Mouse (Mus musculus) E14TG2a.4 (cell line): Measurements from ENCODE around the gene Ggact.

Source experiments
- H3K27me3 ChIP-seq: 2 replicates; pipeline ENCODE4 v1.6.1; 2014; ENCODE audit warnings: low read length, control low read depth; ENCODE audit not compliant: insufficient read depth
- H3K36me3 ChIP-seq: 2 replicates; pipeline ENCODE4 v1.6.1; 2014; ENCODE audit warnings: low read length, control low read depth; ENCODE audit not compliant: insufficient read depth
- H3K4me1 ChIP-seq: replicated peaks from 2 replicates; pipeline ENCODE4 v1.6.1; 2014; ENCODE audit warnings: low read depth, low read length, control low read depth
- H3K4me3 ChIP-seq: replicated peaks from 2 replicates; pipeline ENCODE4 v1.5.1; 2014; ENCODE audit warnings: mild to moderate bottlenecking, low read length
- H3K9me3 ChIP-seq: 2 replicates; pipeline ENCODE4 v1.6.1; 2014; ENCODE audit warnings: low read length, control low read depth
- CTCF ChIP-seq: conservative IDR thresholded peaks from 2 replicates; pipeline ENCODE4 v1.5.1; 2014; ENCODE audit warnings: low read length
- NANOG ChIP-seq: IDR thresholded peaks from 2 replicates; pipeline ENCODE4 v1.6.1; 2014; ENCODE audit warnings: borderline replicate concordance, low read length, mixed read lengths
- POU5F1 ChIP-seq: IDR thresholded peaks from 2 replicates; pipeline ENCODE4 v1.6.1; 2014; ENCODE audit warnings: low read length, borderline replicate concordance

The Ggact gene

GRCm38 (mm10) chr14:122913657-122914056 is at the start of gene Ggact:
Gene Ggact, minus strand, starts transcription at chr14:122913757.
- H3K4me1 ChIP-seq, result peaks cover 28% of the 10 kb centered on the region
- peaks cover 2% of the 10 kb centered on the region; the same call in 1 of the 2 replicates for H3K36me3 ChIP-seq
- peak within 1 kb of the TSS; percentile 87 for H3K4me3 ChIP-seq
- no peaks in the 10 kb centered on the region for H3K9me3 ChIP-seq
- no peak for TF ChIP-seq CTCF
- no peak for TF ChIP-seq NANOG
- no peak for TF ChIP-seq POU5F1
- H3K27me3 ChIP-seq, result peaks cover 23% of the 10 kb centered on the region

DNA sequence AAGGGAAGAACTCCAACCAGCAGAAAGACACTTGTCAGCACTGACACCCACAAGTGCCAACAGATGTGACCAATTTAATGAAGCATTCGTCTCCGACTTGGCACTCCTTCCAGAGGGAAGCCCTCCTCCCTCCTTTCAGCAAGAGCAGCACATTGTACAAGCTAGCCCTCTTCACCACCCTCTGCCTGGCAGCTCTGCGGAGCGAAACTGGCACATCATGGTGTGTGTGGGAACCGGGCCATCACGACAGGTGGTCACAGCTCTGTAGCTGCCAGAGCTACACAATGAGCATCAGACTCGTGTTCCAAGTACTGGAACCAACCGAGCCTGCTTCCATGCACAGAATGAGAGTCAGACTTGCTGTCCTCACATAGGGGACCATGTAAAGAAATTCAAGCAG is 44.4 kb upstream of the Ggact start:
- Histone ChIP-seq H3K4me3 (no peak overlapping the region), H3K27me3 (no peaks in the 10 kb centered on the region), H3K4me1 (no peaks in the 10 kb centered on the region), H3K36me3 (peaks cover 6% of the 10 kb centered on the region; the same call in 1 of the 2 replicates), H3K9me3 (no peaks in the 10 kb centered on the region)
- TF ChIP-seq CTCF (no peak), POU5F1 (no peak), NANOG (no peak)

GRCm38 (mm10) chr14:122953331-122953730 is 39.8 kb upstream of the Ggact start:
- H3K4me1 ChIP-seq, result no peaks in the 10 kb centered on the region
- H3K9me3 ChIP-seq, result no peaks in the 10 kb centered on the region
- peak; percentile 10 for TF ChIP-seq CTCF
- no peak for TF ChIP-seq POU5F1
- no peak for TF ChIP-seq NANOG
- no peaks in the 10 kb centered on the region for H3K36me3 ChIP-seq
- H3K27me3 ChIP-seq, result no peaks in the 10 kb centered on the region
- H3K4me3 ChIP-seq, result no peak overlapping the region

GRCm38 (mm10) chr14:122952556-122952955 is 39.0 kb upstream of the Ggact start:
- Histone ChIP-seq H3K27me3 (no peaks in the 10 kb centered on the region), H3K4me1 (no peaks in the 10 kb centered on the region), H3K36me3 (no peaks in the 10 kb centered on the region), H3K4me3 (no peak overlapping the region), H3K9me3 (no peaks in the 10 kb centered on the region)
- TF ChIP-seq CTCF (no peak), NANOG (no peak), POU5F1 (no peak)

GRCm38 (mm10) chr14:122951676-122952445 is 38.3 kb upstream of the Ggact start:
- H3K4me3 ChIP-seq, result no peak overlapping the region
- H3K9me3 ChIP-seq, result peaks cover under 1% of the 10 kb centered on the region; the same call in 1 of the 2 replicates
- no peaks in the 10 kb centered on the region for H3K27me3 ChIP-seq
- H3K4me1 ChIP-seq, result no peaks in the 10 kb centered on the region
- no peaks in the 10 kb centered on the region for H3K36me3 ChIP-seq
- TF ChIP-seq POU5F1, result no peak

DNA sequence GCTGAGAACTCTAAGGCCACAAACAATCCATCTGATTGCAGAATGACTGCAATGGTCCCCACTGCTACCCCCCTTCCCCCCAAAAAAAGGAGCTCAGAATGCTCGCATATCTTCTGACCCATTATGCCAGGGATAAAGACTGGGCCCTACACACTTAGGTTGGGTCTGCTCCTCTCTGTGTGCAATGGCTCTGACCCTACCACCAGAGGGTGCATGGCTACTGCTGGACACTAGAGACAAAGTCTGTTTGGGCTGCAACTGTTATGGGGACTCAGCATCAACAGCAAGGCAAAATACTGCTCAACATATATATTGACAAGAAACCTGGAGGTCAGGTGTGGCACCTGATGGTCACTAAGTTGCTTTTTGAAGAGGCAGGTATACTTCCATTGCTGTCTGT is 37.4 kb upstream of the Ggact start:
- Histone ChIP-seq H3K36me3 (peaks cover 4% of the 10 kb centered on the region; the same call in 1 of the 2 replicates), H3K9me3 (peaks cover 10% of the 10 kb centered on the region; the same call in 1 of the 2 replicates), H3K4me3 (no peak overlapping the region), H3K27me3 (no peaks in the 10 kb centered on the region), H3K4me1 (no peaks in the 10 kb centered on the region)
- TF ChIP-seq NANOG (no peak), POU5F1 (no peak), CTCF (no peak; the same call in 1 of the 2 replicates)

DNA sequence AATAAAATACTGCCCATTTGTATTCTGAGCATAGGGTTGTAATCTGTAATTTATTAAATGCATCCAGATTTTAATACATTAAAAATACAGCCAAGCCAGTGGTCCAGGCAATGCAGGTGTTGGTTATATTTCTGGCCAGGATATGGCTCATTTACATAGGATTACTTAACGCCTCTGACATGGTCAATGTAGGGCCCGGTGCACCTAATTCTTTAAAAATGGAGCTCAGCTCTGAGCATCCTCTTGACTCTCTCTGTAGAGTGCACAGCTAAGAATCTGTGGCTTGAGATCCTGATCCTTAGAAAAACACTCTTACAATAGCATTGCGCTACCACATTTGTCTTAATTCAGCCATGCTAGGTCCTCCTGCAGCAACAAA is 29.9 kb upstream of the Ggact start:
- H3K36me3 ChIP-seq, result peaks cover 15% of the 10 kb centered on the region
- H3K9me3 ChIP-seq, result peaks cover 18% of the 10 kb centered on the region
- no peaks in the 10 kb centered on the region for H3K4me1 ChIP-seq
- TF ChIP-seq NANOG, result no peak
- TF ChIP-seq POU5F1, result no peak
- TF ChIP-seq CTCF, result no peak
- no peak overlapping the region for H3K4me3 ChIP-seq
- no peaks in the 10 kb centered on the region for H3K27me3 ChIP-seq

- TF ChIP-seq NANOG (no peak), CTCF (no peak), POU5F1 (no peak)
- Histone ChIP-seq H3K4me3 (no peak overlapping the region), H3K27me3 (no peaks in the 10 kb centered on the region), H3K4me1 (no peaks in the 10 kb centered on the region), H3K9me3 (peaks cover 18% of the 10 kb centered on the region), H3K36me3 (peaks cover 15% of the 10 kb centered on the region)
Measured at GRCm38 (mm10) chr14:122942757-122943474, 29.4 kb upstream of the Ggact start.

- H3K9me3 ChIP-seq, result no peaks in the 10 kb centered on the region
- no peak overlapping the region for H3K4me3 ChIP-seq
- H3K27me3 ChIP-seq, result no peaks in the 10 kb centered on the region
- TF ChIP-seq POU5F1 (no peak), NANOG (no peak), CTCF (no peak)
- no peaks in the 10 kb centered on the region for H3K4me1 ChIP-seq
- peaks cover 3% of the 10 kb centered on the region; the same call in 1 of the 2 replicates for H3K36me3 ChIP-seq
Measured at GRCm38 (mm10) chr14:122936460-122936859, 22.9 kb upstream of the Ggact start.
